Mouse (Mus musculus) megakaryocyte, embryonic 14.5 days (primary cell): ENCODE measurements around the gene Hs3st3a1. TPM values are rescaled to one million over a fixed set of nuclear protein-coding genes. Genes with fewer than 3 reads are reported as not detected.

Source experiments
- H3K27me3 ChIP-seq: replicated peaks from 2 replicates; pipeline ENCODE3; 2012; ENCODE audit warnings: inconsistent platforms
- H3K36me3 ChIP-seq: replicated peaks from 2 replicates; pipeline ENCODE3; 2012; ENCODE audit warnings: low read length, inconsistent platforms, mixed read lengths
- H3K4me1 ChIP-seq: 2 replicates; pipeline ENCODE4 v1.6.1; 2012; ENCODE audit warnings: inconsistent platforms
- H3K4me3 ChIP-seq: replicated peaks from 2 replicates; pipeline ENCODE3; 2012; ENCODE audit warnings: moderate library complexity, mild to moderate bottlenecking, inconsistent platforms
- H3K9me3 ChIP-seq: 2 replicates; pipeline ENCODE4 v1.6.1; 2012; ENCODE audit warnings: inconsistent platforms
- FLI1 ChIP-seq: IDR thresholded peaks from 2 replicates; pipeline ENCODE4 v1.6.1; 2012; ENCODE audit warnings: low read length, inconsistent platforms, mixed read lengths
- GATA1 ChIP-seq: IDR thresholded peaks from 3 replicates; pipeline ENCODE4 v1.6.1; 2012; ENCODE audit warnings: mixed read lengths, low read length, inconsistent platforms, borderline replicate concordance
- polyA plus RNA-seq: library from polyadenylated mRNA; stranded (reverse); fragments of >175 nt; gene quantifications from 2 replicates; pipeline ENCODE4 v1.2.3, GENCODE M21; 2012; ENCODE audit warnings: low replicate concordance; ENCODE audit not compliant: insufficient read depth

The Hs3st3a1 gene
- polyA plus RNA-seq: 0.03 TPM in 1 of 2 replicates, not detected in the other

DNA sequence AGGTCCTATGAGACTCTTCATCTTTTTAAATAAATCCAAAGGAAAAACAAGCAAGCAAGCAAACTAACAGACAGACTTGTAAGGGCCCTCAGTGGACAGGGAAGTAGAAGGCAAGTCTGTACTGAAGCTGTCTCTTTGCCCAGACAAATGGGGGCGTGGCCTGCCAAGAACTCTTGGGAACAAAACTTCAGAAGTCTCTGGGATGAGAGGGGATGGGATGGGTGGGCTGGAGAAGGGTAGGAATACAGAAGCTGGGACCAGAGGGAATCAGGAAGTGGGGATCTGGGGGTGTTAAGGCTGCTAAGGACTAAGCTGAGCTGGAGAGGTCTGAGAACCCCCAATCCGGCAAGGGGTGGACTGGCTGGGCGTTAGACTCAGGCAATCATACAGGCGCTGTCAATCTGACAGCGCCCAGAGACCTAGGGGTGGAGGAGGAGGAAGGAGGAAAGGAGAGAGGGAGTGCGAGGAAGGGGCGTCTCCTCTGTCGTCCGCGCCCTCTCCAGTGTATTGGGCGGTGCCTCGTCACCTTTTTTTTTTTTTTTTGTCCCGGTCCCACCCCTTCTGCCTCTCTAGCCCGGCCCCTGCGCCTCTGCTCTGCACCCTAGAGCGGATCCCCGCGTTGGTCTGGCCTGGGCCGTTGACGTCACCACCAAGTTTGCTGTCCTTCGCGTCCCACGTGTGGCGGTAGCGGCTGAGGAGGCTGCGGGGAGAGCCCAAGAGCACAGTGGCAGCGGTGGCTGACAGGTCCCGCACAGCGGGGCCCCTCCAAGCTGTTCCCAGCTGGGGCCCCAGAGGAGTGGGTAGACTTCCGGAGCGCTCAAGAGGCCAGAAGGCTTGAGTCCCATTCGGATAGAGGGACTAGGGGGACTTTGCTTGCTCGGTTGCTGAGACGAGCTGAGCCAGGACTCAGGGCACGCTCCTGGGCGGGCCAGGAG, at the start of gene Hs3st3a1:
Gene Hs3st3a1, plus strand, starts transcription at position 722 of the 935 bp plus-strand sequence.
- Histone ChIP-seq H3K36me3 (no peaks in the 10 kb centered on the region), H3K4me1 (peaks cover 18% of the 10 kb centered on the region), H3K9me3 (0 out of 2 replicates have a peak, but pooled peaks cover 7% of the 10 kb centered on the region), H3K4me3 (peak within 1 kb of the TSS; percentile 76), H3K27me3 (peaks cover 41% of the 10 kb centered on the region)
- TF ChIP-seq FLI1 (no peak), GATA1 (no peak)

DNA sequence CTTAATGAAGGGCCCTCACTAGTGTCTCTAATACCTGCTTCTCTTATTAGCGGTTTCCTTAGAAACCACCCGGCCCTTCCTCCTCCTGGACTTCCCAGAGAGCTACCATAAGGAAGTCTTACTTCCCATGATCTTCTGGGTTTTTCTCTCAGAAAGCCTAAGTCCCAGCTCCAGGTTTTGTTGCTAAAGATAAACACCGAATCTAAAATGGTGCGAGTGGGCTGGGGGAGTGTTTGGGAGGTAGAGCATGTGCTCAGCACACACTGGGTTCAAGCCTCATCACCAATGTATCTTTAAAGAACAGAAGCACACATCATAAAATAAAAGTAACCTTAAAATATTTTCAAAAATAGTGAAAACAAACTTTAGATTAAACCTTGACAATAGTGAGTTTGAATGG, 48.8 kb upstream of the Hs3st3a1 start:
- no peaks in the 10 kb centered on the region for H3K27me3 ChIP-seq
- peaks cover 3% of the 10 kb centered on the region; the same call in 1 of the 2 replicates for H3K9me3 ChIP-seq
- no peaks in the 10 kb centered on the region for H3K36me3 ChIP-seq
- no peaks in the 10 kb centered on the region for H3K4me1 ChIP-seq
- H3K4me3 ChIP-seq: no peak overlapping the region
- TF ChIP-seq GATA1 (no peak), FLI1 (no peak)

DNA sequence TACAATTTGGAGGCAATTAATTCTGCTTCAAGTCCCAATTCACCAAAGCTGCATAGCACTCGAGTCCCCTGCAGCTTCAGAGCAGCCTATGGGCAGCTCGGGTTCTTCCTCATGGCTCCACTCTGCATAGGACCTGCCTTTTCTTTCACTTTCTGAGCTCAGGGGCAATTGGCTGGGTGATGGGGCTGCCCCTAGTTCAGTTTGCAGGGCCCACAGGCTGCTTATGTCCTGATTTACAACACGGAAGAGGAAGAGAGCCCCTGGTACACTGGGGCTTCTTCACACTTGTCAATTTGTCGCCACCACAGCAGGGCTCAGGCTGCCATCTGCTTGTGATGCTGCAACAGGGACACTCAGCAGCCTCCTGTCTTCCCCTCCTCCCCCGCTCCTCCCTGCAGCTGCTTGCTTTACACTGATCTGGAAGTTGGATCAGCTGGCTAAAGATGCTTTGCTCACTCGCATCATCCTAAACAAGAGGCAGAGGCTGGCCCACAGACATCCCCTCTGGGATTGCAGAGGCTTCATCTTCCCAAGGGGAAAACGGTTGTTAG, 38.7 kb upstream of the Hs3st3a1 start:
- H3K4me3 ChIP-seq: no peak overlapping the region
- no peaks in the 10 kb centered on the region for H3K36me3 ChIP-seq
- H3K9me3 ChIP-seq: no peaks in the 10 kb centered on the region; the same call in none of the 2 replicates
- H3K27me3 ChIP-seq: no peaks in the 10 kb centered on the region
- H3K4me1 ChIP-seq: no peaks in the 10 kb centered on the region
- no peak for TF ChIP-seq FLI1
- TF ChIP-seq GATA1: no peak

DNA sequence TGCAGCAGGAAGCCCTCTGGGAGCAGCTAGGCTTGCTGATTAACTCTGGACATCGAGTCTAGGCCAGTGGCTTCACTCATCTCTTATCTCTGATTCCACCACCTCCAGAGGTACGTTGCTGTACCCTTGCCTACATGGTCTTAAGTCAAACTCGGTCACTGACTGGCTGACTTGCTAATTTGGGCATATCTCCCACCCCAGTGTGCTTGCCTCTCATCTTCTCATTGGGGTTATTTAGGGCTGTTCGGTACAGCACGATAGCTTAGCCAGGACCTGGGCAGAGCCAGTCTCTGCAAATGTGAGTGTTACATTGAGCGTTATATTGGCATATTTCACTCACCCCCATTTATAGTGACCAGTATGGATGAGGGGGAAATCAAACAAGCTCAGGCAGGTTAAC, 38.2 kb upstream of the Hs3st3a1 start:
- Histone ChIP-seq H3K4me1 (no peaks in the 10 kb centered on the region), H3K36me3 (no peaks in the 10 kb centered on the region), H3K4me3 (no peak overlapping the region), H3K27me3 (no peaks in the 10 kb centered on the region), H3K9me3 (no peaks in the 10 kb centered on the region; the same call in none of the 2 replicates)
- TF ChIP-seq GATA1: no peak
- no peak for TF ChIP-seq FLI1

DNA sequence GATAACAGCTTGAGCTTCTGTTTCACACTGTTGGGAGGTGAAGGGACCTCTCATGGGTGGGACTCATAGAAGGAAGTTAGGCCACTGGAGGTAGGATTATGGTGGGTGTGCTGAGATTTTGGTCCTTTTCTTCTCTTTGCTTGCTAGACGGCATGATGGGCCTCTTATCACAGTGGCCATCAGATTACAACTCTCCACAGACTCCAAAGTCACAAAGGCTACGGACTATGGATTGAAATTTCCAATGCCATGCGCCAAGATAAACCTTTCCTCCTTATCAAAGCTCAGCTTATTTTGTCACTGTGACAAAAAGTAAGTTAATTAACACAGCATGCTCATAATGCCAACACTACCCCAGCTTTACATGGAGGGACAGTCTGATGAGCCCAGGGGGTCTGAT, 37.5 kb upstream of the Hs3st3a1 start:
- no peak for TF ChIP-seq FLI1
- TF ChIP-seq GATA1: no peak

DNA sequence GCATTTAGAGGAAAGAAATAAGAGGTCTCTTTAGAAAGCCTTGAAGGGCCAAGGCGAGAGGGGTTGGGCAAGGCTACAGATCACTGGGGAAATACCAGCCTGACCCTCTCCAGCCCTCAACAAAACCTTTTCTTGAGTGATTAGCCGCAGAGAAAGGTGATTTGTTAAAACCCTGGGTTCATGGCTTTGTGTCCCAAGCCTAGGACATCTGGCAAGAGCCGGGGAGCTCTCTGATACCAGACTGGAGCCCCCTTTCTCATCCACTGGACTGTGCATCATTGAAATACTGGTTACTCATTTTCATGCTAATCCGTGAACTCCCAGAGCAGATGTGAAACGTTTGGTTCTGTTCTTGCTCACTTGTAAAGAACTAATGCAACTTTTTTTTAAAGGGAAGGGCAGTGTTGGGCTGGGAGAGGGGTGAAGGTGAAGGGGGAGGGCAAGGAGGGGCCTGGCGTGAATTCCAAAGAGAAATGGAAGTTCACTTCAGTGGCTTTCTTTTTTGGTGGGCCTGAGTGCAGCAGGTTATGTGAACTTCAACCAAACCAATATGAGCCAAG, 34.5 kb upstream of the Hs3st3a1 start:
- H3K4me3 ChIP-seq: no peak overlapping the region
- no peaks in the 10 kb centered on the region for H3K27me3 ChIP-seq
- H3K4me1 ChIP-seq: no peaks in the 10 kb centered on the region
- TF ChIP-seq FLI1 (no peak), GATA1 (no peak)
- no peaks in the 10 kb centered on the region for H3K36me3 ChIP-seq
- H3K9me3 ChIP-seq: no peaks in the 10 kb centered on the region; the same call in none of the 2 replicates

More for the DNA sequence above, 37.5 kb upstream of the Hs3st3a1 start:
- H3K27me3 ChIP-seq: no peaks in the 10 kb centered on the region
- no peaks in the 10 kb centered on the region; the same call in none of the 2 replicates for H3K9me3 ChIP-seq
- H3K4me1 ChIP-seq: no peaks in the 10 kb centered on the region
- H3K4me3 ChIP-seq: no peak overlapping the region
- H3K36me3 ChIP-seq: no peaks in the 10 kb centered on the region

DNA sequence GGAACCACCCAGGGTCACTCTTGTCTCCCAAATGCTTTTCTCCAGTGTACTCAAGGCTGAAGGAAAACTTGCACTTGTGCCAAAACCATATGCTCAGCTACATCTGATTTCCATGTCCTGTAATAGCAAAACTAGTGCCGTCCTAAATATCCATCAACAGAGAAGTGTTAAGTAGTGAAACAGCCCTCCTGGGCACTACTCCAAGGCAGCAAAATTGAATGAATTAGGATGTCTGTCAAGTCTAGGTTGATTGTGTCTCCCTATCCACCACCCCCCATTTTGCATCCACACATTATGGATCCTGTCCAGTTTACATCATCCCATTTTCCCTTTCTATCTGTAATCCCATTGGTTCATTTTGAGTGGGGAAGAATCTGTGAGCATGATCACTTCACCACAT, 16.2 kb upstream of the Hs3st3a1 start:
- H3K27me3 ChIP-seq: no peaks in the 10 kb centered on the region
- TF ChIP-seq FLI1 (no peak), GATA1 (no peak)
- no peak overlapping the region for H3K4me3 ChIP-seq
- H3K4me1 ChIP-seq: no peaks in the 10 kb centered on the region
- H3K36me3 ChIP-seq: no peaks in the 10 kb centered on the region
- H3K9me3 ChIP-seq: peaks cover 22% of the 10 kb centered on the region; the same call in 1 of the 2 replicates

DNA sequence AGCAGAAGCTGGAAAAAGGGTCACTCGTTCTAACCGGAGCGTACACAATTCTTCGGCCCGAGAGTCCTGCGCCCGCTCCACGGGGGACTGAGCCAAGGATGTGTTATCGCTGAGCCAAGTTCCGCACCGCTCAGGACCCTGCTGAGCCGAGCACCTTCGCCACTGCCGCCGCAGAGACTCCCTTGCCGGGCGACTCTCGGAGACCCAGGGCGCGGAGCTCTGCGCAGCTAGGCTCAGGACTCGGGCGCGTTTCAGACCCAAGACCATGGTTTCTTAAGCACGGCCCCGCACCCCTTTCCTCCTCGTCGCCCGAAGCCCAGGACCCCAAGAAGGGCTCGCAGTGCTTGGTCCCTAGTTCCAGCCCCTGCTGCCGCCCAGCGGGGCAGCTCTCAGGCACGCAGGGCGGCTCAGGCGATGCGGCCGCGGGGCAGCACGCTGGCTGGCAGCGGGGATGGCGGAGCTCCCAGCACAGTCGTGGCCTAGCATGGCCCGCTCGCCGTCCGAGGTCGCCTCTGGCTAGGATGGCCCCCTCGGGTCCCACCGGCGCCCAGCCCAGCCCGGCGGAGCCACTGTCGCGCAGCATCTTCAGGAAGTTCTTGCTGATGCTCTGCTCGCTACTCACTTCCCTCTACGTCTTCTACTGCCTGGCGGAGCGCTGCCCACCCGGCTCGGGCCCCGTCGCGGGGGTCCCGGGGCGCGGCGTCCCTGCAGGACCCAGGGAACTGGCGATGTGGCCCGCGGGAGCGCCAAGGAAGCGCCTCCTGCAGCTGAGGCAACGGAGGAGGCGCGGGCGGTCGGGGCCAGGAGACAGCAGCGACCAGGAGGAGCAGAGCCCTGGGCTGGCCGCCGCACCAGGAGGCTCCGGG, 647 bp downstream of the Hs3st3a1 start:
- Histone ChIP-seq H3K4me3 (peak overlapping the region; percentile 76), H3K9me3 (0 out of 2 replicates have a peak, but pooled peaks cover 7% of the 10 kb centered on the region), H3K4me1 (peaks cover 18% of the 10 kb centered on the region), H3K27me3 (peaks cover 44% of the 10 kb centered on the region), H3K36me3 (no peaks in the 10 kb centered on the region)
- no peak for TF ChIP-seq GATA1
- no peak for TF ChIP-seq FLI1

DNA sequence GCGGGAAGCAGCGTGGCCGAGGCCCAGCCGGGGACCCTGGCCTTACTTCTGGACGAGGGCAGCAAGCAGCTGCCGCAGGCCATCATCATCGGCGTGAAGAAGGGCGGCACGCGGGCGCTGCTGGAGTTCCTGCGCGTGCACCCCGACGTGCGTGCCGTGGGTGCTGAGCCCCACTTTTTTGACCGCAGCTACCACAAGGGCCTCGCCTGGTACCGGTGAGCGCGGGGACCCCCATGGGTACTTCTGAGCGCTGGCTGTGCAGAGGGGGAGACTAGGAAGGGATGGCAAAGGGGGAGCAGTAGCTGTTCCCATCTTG, 1.2 kb downstream of the Hs3st3a1 start, which contains the start of gene F930015N05Rik:
Gene F930015N05Rik, minus strand, starts transcription at position 242 of the 316 bp plus-strand sequence.
- no peak for TF ChIP-seq FLI1
- no peak for TF ChIP-seq GATA1
- Histone ChIP-seq H3K36me3 (no peaks in the 10 kb centered on the region), H3K4me3 (peak within 1 kb of the TSS; percentile 76)

More for the DNA sequence above, 1.2 kb downstream of the Hs3st3a1 start, which contains the start of gene F930015N05Rik:
- H3K4me1 ChIP-seq: peaks cover 18% of the 10 kb centered on the region
- 0 out of 2 replicates have a peak, but pooled peaks cover 7% of the 10 kb centered on the region for H3K9me3 ChIP-seq
- peaks cover 44% of the 10 kb centered on the region for H3K27me3 ChIP-seq
